Mouse (Mus musculus) megakaryocyte-erythroid progenitor cell, adult 5-6 weeks (primary cell): ENCODE measurements around the gene Fgfr2. TPM values are rescaled to one million over a fixed set of nuclear protein-coding genes. Genes with fewer than 3 reads are reported as not detected.

Source experiments
- ATAC-seq: replicated peaks from 2 replicates; pipeline ENCODE4 v1.8.0; 2016; ENCODE audit warnings: mild to moderate bottlenecking, inconsistent platforms; ENCODE audit not compliant: severe bottlenecking, poor library complexity, low FRiP score, low TSS enrichment
- total RNA-seq, 2 experiments: library from RNA; stranded (forward) in 1 of 2; stranded (reverse) in 1 of 2; fragments of 200-1000, 215-1000 nt in 1 of 2; fragments of >200 nt in 1 of 2; fragmentation: Nextera tagmentation in 1 of 2; gene quantifications; 2 replicates each; pipeline ENCODE4 v1.2.3; 2014 to 2017

The Fgfr2 gene
- total RNA-seq, 2 experiments from 2014 or later = not detected

DNA sequence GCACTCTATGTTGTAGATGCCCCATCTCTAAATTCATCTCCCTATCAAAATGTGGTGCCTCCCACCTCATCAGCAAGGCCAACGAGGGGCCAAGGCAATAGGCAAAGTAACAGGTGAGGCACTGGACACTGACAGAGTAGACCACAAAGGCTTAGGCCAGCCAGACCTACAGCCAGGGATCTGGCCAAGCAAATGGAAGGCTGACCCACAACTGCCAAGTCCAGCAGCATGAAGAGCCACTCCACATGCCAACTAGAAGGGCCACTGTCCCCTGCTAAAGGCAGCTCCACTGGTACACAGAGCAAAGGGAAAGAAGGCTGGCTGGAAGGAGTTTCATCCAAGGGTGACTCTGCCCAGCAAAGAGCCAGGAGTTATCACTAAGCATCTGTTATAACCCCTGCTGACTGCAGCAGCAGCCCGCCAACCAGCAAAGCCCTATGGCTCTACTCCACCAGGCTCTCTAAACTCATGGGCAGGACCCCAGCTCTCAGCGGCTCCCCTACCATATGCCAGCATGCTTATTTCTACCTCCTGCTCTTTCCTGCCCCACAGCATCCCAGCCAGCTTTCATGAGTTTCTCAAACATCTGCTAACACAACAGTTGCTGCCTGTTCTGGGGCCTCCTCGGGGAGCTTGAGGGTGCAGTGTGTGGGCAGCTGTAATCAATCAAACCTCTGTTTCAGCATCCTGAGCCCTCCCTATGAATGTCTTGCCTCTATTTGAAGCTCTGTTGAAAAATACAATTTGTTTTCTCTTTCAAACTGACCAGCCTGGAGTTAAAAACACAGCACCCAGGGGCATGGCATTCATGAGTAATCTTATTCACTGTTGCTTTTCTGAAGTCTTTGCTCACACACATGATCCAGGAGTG lies 369.4 kb downstream of the Fgfr2 start:
- peak; percentile 60 for ATAC-seq

DNA sequence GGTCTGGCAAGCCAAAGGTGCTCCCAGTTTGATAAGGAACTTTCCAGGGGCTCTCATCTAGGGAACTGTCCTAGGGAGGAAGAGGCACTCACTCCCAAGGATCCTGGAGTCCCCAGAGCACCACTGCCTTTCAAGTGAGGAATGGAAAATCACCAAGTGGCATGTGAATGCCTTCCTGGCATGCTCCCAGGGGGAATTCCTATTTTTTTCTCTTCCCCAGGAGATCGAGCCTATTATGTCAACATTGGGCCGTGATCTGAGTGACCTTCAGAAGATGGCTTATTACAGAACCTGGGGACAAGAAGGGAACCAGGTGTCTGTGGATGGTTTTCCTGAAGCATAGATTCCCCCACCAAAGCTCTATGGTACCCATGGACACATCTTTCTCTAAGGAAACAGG lies 371.4 kb downstream of the Fgfr2 start:
- ATAC-seq = no peak

DNA sequence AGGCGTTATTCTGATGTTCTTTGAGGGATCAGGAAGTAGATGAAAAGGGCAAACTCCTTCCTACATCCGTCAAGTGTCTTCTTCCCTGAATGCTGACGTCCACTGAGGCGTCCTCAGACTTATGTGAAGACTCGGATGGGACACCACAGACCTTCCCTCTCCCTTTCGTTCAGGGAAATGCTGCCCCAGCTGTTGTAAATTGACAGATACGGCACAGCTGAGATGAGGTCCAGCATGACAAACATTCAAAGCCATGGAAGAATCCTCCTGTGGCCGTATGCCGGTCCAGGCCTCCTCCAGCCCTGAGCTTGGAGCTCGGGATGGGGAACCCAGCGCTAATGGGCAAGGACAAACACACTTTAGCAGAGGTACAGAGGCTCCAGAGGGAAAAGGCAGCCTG lies 373.6 kb downstream of the Fgfr2 start:
- ATAC-seq = no peak

DNA sequence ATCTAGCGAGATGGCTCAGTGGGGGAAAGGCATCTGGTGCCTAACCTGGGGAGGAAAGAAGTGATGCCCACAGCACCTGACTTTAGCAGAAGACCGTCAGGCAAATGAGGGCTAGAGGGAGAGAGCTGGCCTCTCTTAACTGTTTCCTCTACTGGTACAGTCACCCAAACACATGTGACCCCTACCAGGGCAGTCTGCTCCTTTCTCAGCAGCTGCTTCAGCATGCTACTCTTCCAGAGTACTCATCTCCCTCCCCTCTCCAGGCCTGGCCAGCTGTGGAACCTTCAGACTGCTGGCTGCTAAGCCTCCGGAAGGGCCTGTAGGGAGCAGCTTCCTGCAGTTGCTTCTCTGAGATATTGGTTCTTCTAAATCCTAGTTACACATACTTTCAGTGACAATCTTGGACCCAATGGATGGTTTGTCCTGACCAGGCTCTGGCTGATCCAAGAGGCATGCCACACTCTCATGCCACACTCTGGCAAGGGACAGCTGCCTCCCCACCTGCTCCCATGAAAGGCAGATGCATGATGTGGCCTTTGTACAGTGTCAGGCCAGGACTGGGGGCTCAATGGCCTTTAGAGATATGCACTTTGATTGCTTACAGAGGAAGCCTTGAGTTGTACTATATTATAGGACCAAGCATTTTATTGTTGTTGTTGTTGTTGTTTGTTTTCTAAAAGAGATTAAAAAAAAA lies 374.9 kb downstream of the Fgfr2 start:
- 0 out of 2 replicates have a peak, but pooled peaks have one; percentile 2 for ATAC-seq

DNA sequence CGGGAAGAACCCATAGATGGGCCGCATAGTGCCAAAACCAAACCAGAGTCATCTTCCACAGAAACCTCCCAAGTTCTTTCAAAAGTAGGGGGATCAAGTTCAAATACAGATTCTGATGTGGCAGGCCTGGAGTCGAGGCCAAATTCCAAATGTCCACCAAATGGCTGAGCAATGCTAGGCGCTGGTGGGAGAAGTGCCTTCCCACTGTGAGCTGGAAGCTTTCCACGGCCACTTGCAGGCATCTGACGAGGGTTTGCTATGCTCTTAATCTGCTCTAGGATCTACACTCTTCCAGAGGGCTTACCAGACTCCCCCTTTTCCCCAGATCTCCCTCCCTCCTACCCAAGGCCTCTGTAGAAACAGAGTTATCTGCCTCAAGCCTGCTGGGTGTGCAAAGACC lies 376.1 kb downstream of the Fgfr2 start:
- peak; percentile 40; the same call in 1 of the 2 replicates for ATAC-seq

DNA sequence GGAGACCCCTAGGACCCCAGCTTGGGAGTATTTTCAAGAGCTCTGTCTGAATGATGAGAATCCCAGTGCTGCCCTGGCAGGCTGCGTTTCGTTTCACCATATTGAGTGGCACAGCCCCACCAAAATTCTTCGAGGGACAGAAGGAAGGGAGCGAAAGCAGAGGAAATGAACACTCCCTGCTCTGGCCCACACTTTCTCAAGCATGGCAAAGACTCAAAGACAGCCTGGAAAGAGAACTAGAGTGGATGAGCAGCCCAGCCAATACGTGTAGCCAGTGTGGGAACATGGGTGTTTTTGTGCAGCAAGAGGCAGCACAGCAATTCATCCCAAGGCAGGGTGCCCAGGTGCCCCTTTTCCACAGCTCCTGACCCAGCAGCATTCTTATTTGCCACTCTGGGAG lies 380.2 kb downstream of the Fgfr2 start:
- ATAC-seq = no peak

DNA sequence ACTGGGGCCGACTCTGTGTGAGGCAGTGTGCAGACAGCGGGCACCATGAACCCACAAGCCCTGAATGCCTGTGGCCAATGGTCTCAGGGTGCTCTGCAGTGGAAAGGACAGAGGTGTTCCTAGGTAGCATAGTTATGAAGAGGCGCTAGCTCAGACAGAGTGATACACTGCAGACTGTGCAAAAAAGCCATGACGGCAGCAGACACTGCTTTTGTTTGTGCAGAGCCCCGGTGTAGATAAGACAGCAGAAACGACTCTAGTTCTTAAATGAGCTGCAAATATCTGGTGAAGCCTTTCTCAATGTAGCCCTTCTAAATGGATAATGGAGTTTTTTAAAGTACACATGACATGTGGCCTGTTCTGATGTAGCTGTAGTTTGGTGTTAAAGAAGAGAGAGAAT lies 383.3 kb downstream of the Fgfr2 start:
- ATAC-seq = peak; percentile 36

DNA sequence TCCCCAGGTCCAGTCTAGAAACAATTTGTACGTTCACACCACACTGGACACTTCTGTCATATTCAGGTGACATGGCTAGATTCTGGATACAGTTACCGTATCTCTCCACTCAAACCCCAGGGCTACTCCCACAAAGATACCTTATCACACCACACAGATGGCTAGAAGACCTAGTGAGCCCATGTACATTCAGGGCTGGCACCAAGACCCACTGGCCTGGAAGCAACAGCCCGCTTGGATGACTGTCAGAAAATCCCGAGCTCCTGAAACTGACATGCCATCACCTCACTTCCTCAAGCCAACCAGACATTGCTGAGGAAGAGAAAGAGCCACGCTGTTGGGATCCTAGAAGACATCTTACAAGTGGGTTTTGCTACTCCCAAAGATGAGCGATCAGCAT lies 384.3 kb downstream of the Fgfr2 start:
- ATAC-seq = peak; percentile 63

DNA sequence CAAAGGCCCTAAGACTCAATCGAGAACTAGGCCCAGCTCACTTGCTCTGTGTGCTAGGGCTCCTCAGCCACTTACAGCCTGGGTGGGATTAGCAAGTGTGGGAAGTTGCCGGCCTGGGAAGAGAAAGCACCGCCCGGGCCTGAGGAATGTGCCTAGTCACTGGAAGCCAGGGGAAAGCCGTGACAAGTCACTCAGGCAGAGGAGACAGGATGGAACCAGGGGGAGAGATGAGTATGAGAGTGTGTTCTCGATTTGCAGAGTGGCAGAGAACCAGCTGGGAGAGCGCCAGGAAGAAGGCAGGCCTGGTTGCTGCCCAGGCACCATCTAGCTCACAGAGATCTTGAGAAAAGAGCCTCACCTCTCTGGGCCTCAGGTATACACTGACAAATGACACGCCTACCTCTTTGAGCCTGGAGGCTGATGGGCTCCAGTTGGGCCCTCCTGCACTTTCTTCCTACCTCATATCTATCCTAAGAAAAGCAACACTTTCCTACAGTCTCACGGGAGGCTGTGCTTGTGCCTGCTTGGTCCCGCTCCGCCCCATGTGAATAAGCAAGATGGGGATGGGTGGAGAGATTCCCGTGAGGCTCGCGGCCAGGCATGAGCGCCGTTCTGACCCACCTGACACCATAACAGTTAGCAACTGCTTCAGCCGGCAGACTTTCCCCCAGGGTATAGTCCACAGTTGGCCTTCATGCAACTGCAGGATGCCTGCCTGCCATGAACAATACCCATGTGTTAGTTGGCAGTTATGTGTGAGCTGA lies 386.9 kb downstream of the Fgfr2 start:
- no peak for ATAC-seq

DNA sequence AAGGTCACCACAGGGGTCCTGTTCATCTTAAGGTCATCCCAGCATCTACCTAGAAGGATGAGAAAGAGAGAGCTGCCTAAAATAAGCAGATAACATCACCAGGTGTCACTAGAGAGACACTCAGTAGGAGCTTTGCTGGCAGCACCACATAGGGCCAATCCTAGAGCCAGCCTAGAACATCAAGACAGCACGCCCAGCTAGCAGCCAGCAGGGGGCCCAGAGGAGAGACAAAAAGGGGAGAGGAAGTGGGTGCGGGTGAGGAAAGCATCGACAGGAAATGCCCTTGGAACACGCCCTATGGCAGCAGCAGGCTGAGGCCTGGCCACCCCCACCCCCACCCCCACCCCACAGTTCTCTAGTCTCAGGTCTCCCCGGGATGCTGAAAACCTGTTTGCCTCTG lies 388.0 kb downstream of the Fgfr2 start:
- peak; percentile 72 for ATAC-seq

DNA sequence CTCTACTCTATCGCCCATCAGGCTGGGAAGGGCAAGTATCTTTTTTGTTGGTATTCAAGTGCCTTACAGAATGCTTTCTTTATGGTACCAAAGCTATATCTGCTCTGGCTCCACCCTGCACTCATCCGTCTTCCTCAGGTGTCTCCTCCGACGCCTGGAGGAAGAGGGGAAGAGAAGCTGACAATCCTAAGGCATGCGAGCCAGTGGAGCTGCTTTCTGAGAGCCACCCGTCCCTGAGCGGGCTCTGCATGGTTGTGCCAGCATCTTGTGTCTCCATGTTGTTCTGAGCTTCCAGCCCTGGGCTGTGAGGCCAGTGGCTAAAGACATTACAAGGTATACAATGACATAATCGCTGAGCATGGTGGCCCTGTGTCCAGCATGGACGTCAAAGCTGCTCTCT lies 388.9 kb downstream of the Fgfr2 start:
- no peak for ATAC-seq

DNA sequence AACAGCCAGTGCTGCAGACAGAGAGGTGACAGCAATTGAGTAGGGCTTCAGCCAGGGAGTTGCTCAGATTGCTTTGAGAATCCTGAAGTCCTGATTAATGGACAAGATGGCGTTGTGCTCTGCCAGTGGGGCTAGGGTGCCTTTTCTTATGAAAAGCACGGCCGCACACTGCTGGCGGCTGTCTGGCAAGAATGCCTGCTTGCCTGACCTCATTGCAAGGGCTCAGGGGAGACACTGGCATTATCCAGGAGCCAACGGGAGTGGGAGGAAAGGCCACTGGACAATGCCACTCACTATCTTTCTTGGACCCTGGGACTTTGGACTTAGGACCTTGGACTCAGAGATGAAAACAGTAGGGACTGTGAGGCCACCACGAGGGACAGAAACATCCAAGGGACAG lies 389.6 kb downstream of the Fgfr2 start:
- no peak for ATAC-seq

DNA sequence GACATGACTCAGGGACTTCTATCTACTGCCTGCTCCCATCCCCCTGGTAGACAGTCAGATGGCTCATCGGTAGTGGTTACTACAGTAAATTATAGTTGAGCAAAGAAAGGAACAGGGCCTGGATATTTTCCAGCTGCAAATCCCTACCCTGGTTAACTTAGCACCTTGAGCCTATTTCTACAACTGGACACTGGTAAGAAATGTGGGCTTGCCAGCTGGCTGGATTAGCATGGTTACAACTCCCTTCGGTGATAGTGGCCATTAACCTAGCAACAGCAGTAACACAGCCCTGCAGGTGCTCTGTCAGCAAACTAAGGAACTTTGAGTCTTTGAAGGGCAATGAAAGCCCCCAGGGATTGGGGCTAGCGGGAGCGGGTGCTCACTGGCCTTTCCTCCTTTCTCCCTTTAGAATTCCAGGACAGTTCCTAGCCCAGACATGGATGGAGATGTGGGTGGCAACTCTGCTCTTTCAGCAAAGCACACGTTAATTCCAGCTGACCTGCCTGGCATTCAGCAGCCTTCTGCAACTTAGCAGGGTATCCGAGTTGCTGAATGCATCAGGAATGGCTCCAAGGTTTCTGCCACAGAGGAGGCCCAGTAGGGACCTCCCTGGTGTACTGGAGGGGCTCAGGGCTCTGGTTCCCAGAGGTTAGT lies 390.9 kb downstream of the Fgfr2 start:
- no peak for ATAC-seq

DNA sequence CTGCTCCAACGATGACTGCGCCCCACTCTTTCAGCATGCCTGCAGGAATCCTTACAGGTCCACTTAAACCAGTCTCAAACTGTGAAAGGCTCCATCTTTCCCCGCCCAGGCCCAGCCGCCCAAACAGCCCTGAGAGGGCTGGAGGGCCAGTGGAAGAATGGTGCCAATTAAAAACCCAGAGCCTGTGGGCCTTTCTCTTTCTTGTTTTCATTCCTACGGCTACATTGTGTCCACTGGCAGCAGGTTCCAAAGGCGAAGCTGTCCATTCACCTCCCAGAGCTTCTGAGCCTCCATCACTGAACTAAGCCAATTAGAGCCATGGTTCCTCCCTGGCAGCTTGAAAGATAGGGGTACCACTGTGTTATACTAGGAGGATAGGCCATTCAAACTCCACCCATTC lies 391.6 kb downstream of the Fgfr2 start:
- no peak for ATAC-seq

DNA sequence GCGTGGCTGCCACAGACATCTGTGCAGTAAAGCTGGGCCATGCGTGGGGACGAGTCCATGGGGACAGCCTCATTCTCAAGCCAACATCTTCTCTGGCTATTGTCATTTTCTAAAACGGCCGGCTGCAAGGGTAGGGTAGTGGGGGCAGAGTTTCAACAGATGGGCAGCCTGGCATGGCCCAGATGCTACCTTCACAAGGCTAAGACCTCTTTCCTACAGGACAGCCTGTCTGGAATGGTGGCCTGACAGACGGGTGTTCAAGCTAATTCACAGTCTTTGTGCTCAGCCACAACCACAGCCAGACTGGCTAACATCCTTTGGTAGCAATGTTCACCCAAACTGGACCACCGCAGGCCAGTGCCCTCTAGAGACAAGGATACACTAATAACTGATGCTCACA lies 392.6 kb downstream of the Fgfr2 start:
- no peak for ATAC-seq

DNA sequence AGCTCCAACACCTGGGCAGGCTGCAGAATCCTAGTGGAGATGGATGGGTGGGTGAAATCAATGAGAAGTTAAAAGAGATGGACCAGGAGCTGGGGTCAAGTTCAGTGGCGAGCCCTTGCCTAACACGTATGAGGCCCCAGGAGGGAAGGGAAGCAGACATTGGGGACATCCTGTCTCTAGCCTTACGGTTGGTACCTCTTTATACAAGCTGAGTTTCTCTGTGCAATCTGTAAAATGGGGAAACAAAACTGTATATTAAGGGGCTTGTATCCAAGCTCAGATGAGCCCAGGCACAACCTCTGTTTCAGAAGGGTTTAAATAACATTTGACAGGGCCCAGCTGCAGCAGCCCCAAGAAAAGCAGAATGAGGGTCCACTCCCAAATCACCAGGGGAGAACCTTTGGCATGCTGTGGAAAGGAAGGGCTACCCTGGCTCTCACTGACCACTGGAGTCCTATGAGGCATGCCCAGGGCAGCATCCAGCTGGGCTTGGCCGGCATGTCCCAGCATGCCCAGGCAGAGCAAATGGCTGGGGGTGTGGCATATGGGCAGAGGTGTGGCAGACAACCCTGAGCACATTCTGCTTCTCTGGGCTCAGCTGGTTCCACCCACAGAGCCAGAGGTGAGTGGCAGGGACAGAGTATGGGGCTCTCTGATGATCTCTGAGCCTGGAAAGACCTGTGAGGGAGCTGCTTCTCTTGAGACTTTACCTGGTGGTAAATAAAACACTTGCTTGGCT lies 393.9 kb downstream of the Fgfr2 start:
- ATAC-seq = peak; percentile 72

DNA sequence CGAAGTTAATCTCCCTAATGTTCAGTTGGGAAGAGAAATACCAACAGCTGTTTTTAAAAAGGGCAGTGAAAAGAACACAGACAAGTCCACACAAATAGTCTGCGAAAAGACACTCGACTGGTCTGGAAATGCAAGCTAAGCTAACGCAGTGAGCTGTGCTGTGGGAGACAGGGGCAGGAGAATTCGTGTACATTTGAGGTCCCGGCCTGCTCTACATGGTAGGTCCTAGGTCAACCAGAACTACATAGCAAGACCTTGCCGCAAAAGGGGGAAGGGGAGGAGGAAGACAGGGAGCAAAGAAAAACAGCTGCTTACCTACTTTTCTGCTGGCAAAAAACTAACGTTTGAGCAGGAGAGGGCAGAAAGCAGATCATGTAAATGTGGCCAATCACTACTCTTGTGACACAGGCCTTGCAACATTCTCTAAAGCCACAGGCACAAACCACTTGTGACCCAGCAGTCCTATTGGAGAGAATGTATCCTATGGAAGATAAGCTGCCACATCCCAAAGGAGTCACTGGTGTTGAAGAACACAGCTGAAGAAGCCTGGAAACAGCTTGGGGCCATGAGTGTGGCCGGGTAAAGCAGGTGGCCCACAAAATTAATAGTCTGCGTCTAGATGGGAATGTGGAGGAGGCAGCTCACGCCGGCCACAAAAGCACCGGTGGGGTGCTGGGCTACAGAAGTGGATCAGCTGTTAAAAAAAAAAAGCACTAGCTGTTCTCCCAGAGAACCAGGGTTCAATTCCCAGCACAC lies 396.9 kb downstream of the Fgfr2 start:
- no peak for ATAC-seq

DNA sequence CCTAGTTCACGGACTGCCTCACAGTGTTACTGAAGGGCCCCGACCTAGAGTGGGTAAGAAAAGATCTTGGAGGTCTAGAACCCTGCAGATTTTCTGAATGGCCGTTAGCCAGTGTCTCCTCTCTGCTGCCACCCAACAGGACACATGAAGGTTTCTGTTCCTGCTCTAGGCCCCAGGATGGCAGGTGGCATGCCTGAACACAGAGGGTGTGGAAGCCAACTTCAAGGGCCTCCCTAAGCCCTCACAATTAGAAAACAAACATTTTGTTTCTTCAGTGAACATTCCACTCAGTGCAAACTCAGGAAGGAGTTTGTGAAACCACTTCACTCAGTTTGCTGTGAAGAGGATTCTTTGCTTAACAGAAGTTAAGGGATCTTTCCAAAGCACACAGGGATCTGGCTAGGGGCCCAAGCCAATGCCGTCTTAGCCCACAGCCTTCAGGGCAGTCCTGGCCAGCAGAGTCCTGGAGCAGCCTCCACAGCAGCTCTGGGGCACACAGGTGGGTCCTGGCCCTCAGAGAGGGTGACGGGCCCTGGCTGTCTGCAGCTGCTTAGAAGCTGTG lies 398.6 kb downstream of the Fgfr2 start:
- ATAC-seq = no peak
